Mouse (Mus musculus) left cerebral cortex, adult 9 months (tissue): ENCODE data around the gene Syne3.

Experiments used
- DNase-seq, 2 experiments: peaks; one replicate each; pipeline ENCODE4 v3.0.0; 2022; ENCODE audit warnings: low spot score in 2 of 2

Gene Syne3

DNA sequence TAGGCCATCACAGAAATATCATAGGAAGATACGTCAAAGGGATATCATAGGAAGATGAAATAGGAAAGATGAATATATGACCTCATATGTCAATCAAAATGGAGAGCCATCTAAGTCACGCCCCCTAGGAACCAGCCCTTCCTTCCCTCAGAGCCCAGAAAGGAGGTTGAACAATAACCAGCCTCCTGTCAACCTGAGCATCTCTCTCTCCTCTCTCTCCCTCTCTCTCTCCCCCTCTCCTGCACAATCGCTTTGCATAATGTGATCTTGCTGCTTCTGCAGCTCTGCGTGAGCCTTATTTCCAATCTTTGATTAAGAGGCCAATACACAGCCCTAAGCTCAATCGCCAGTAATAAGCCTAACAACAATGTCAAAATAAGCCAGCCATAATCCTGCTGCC lies 84.6 kb downstream of the Syne3 start:
- DNase-seq: no peak

DNA sequence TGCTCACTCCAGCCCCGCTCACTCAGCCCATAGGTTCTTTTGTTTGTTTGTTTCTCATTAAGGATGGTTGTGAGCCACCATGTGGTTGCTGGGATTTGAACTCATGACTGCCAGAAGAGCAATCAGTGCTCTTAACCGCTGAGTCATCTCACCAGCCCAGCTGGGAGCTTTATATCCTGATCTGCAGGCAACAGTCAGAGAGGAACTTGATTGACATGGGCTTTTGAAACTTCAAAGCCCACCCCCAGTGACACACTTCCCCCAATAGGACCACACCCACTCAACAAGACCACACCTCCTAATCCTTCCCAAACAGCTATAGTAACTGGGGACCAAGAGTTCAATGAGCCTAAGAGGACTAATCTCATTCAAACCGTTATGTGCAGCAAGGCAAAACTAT lies 85.1 kb downstream of the Syne3 start:
- DNase-seq: no peak

GRCm38 (mm10) chr12:104923948-104924388 lies 85.6 kb downstream of the Syne3 start:
- no peak for DNase-seq

- DNase-seq: no peak
Measured at GRCm38 (mm10) chr12:104922647-104923046, 87.0 kb downstream of the Syne3 start.

DNA sequence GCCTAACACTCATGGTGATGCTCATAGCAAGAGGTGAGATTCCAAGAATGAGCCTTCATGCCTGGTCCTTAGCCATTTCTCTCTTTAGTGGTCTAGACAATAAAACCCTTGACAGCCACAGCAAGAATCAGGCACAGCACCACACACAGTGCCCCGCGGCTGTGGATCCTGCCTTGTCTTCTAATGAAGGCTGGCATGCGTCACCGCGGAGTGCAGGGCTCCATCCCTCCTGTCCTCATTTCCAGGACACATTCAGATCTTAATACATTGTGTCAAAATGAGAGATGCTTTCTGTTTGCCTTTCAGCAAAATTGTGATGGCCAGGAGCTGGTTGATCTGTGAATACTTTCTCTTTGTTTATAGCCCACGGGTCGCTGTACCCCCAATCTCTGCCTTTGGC lies 88.5 kb downstream of the Syne3 start:
- DNase-seq: no peak

GRCm38 (mm10) chr12:104919247-104919646 lies 90.4 kb downstream of the Syne3 start:
- DNase-seq: no peak

DNA sequence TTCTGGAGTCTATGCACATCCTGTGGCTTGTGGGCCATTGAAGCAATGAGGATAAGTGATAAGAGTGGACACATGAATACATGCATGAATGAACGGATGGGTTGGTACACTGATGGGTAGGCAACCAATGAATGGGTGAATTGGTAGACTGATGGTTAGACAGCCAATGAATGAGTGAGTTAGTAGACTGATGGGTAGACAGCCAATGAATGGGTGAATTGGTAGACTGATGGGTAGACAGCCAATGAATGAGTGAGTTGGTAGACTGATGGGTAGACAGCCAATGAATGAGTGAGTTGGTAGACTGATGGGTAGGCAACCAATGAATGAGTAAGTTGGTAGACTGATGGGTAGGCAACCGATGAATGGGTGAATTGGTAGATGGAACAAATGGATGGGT lies 91.7 kb downstream of the Syne3 start:
- DNase-seq: no peak

DNA sequence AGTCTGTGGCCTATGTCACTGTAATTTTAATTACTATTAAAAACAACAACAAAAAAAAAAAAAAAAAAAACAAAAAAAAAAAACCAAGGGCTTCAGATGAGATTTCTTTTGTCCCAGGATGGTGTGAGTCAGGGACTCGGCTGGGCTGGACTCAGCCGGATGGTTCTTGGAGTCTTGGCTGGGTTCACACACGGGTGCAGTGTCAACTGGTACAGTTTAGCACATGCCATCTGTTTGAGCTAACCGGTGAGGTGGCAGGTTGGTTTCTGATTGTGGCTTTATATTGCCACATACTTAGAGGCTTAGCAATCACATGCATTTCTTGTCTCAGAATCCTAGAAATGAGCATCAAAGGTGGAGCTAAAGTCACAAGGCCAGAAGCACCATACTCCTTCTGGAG lies 92.3 kb downstream of the Syne3 start:
- no peak for DNase-seq

DNA sequence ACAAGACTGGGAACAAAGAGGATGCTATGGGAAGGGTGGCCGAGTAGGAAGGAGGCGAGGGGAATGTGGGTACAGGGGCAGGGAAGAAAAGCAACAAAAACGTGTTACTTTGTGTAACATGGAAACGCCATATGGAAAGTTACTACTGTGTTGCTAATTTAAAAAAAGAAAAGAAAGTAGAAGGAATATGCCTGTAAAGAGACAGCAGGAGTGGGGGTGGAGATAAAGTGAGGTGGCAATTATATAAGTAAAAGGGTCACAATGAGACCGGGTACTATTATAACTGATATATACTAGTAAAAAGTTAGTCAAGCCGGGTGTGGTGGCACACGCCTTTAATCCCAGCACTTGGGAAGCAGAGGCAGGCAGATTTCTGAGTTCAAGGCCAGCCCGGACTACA lies 92.8 kb downstream of the Syne3 start:
- no peak for DNase-seq

GRCm38 (mm10) chr12:104915681-104916080 lies 93.9 kb downstream of the Syne3 start:
- no peak for DNase-seq

DNA sequence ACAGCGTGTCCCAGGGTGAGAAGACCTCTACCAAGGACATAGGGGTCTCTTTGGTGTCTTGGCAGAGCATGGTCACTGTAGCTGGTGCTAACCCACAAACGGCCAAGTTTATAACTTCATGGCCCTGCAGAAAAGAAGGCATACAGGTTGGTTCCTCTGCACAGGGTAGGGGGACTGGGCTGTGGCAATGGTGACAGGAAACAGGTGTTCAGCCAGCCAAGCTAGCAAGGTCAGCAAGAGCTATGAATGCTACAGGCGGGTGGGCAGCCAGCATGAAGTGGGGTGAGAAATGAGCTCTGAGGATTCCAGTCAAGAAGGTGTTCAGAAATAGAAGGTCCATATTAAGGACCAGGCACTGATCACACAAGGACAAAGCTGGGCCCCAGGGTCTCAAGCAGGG lies 96.6 kb downstream of the Syne3 start:
- no peak for DNase-seq

DNA sequence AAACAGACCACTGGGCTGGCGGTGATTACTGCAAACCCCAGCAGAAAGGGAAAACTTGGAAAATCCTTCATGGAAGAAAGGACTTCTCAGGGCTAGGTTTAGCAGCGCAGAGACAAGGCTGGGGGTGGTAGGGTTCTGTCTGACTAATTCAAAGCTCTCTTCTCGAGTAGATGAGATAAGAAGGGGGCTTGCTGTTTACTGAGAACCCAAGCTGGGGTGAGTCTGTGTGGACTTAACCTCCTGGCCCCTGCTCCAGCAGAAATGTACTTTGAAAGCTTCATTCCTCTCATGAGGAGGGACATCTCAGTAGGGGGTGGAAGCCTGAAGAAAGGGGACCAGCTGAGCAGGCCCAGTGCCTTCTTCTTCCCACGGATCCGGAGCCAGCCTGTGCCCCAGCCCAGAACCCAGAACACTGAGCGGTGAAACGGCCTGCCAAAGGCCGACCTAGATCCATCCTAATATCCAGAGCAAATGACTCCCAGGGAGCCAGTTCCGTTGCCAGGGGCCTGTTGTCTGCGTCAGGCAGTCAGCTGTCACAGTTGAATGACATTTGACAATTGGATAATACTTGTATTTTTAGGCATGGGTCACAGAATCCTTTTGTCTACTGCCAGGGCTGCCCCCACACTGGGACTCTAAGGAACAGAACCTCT lies 97.2 kb downstream of the Syne3 start:
- peak; percentile 59 to 61 for DNase-seq

DNA sequence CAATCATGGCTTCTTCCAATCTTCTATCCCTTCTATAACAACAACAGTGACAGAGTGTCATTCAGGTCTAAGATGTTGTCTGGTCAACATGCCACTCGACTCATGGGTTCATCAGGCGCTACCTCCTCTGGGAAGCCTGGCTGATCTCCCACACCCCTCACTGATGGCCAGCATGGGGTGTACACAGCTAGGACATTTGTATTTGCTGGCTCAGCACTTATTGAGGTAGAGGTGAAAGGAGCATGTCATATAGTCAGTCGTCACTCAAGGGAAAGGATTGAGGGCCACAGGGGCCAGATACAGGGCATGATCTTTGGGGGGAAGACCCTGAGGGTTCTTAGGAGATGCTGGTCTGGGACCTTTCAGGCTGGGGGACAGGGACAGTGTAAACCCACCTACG lies 99.9 kb downstream of the Syne3 start:
- no peak for DNase-seq

GRCm38 (mm10) chr12:104908986-104909385 lies 100.6 kb downstream of the Syne3 start:
- no peak for DNase-seq

DNA sequence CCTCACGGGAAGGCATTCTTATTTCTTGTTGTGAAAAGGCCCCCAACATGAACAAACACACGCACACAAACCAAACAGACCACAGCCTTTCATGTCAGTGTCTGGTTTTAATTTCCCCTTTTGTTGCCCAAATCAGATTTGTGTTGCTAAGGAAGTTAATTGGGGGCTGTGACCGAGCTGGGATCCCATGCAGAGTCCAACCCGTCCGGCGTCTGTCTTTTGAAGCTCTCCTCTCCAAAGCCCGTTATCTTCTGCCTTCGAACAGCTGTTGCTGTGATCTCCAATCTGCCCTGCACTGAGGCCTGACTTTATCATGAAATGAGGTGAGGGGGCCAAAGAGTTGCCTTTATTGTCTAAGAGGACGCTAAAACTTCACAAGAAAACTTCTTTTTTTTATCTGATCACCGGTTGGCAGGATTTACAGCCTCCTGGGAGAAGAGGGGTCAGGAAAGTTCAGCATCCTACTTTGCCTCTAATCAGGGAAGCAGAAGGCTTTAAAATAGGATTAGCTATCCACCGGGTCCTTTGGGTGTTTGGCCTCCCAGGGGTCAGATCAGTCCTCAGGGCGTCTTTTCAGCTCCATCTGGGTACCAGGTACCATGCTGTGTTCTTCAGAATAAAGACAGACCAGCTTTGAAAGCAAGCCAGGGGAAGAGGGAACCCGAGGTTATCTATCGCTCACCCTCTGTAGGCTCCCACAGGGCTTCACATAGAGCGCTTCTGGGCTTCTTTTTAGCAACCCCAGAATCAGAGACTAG lies 101.4 kb downstream of the Syne3 start:
- DNase-seq: no peak

GRCm38 (mm10) chr12:104907133-104907532 lies 102.5 kb downstream of the Syne3 start:
- DNase-seq: no peak

DNA sequence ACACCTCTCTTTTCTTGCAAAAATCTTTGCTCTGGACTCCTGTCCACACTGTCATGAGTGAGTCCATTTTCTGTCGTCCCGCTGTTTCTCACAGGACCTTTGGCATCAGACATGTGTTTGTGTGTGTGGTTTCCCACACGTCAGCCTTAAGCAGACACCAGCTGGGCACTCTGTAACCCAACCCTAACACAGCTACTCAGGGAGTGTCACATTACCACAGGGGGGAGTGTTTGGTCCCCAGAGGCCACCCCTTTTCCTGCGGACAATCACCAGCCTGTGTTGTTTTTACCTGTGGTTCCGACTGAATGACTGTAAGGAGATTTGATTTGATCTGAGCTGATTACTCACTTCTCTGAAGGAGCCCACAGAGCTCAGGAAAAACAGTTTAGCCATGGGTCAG lies 105.5 kb downstream of the Syne3 start:
- no peak for DNase-seq

GRCm38 (mm10) chr12:104902392-104903053 lies 107.1 kb downstream of the Syne3 start:
- DNase-seq: no peak

- DNase-seq: no peak
Measured at GRCm38 (mm10) chr12:104901320-104901719, 108.3 kb downstream of the Syne3 start.

GRCm38 (mm10) chr12:104899835-104900234 lies 109.8 kb downstream of the Syne3 start:
- DNase-seq: no peak

- DNase-seq: no peak
Measured at GRCm38 (mm10) chr12:104899161-104899560, 110.4 kb downstream of the Syne3 start.

- DNase-seq: no peak
Measured at GRCm38 (mm10) chr12:104898718-104899117, 110.9 kb downstream of the Syne3 start.

GRCm38 (mm10) chr12:104897051-104897618 lies 112.5 kb downstream of the Syne3 start:
- DNase-seq: no peak
